Mouse (Mus musculus) effector memory CD4-positive, alpha-beta T cell, adult 7 months (primary cell): Measurements from ENCODE around the gene Gm49384. TPM values are rescaled to one million over a fixed set of nuclear protein-coding genes. Genes with fewer than 3 reads are reported as not detected.

Experiments used
- polyA plus RNA-seq: library from polyadenylated mRNA; unstranded; fragments of 100-300 nt; shearing (Covaris generic); gene quantifications from one replicate; pipeline ENCODE4 v1.2.1, GENCODE M21; 2017

Gene Gm49384
- polyA plus RNA-seq = 8.9 TPM

GRCm38 (mm10) chr12:69204052-69204833 is at the start of gene Gm49384:
Gene Gm49384, minus strand, starts transcription at chr12:69204267.

GRCm38 (mm10) chr12:69240876-69241275 is 36.8 kb upstream of the Gm49384 start, which contains the start of gene Klhdc1:
Gene Klhdc1, plus strand, starts transcription at chr12:69241176.

GRCm38 (mm10) chr12:69227776-69228466 is 23.9 kb upstream of the Gm49384 start, which contains the start of gene Pole2:
Gene Pole2, minus strand, starts transcription at chr12:69228195.

GRCm38 (mm10) chr12:69198164-69198535 is 5.9 kb downstream of the Gm49384 start, which contains the start of gene Dnaaf2:
Gene Dnaaf2, minus strand, starts transcription at chr12:69198429.

GRCm38 (mm10) chr12:69196444-69197377 is 7.4 kb downstream of the Gm49384 start, which contains the start of gene Gm49383:
Gene Gm49383, minus strand, starts transcription at chr12:69197104.

GRCm38 (mm10) chr12:69183583-69184308 is 20.3 kb downstream of the Gm49384 start, which contains the start of the genes Rpl36al and Mgat2:
Gene Rpl36al, minus strand, starts transcription at chr12:69184083.
Gene Mgat2, plus strand, starts transcription at chr12:69184157.

GRCm38 (mm10) chr12:69168461-69169106 is 35.5 kb downstream of the Gm49384 start, which contains the start of gene Lrr1:
Gene Lrr1, plus strand, starts transcription at chr12:69168814.

GRCm38 (mm10) chr12:69158765-69159577 is 45.1 kb downstream of the Gm49384 start, which contains the start of gene Rps29:
Gene Rps29, minus strand, starts transcription at chr12:69159186.

Other genes starting within 250 kb of the Gm49384 start
- 2,065 TPM for gene Rps29, start 45.1 kb downstream of the Gm49384 start, polyA plus RNA-seq
- gene Lrr1, start 35.5 kb downstream of the Gm49384 start, polyA plus RNA-seq = not detected
- gene Rpl36al, start 20.2 kb downstream of the Gm49384 start, polyA plus RNA-seq = 326 TPM
- 61.4 TPM for gene Mgat2, start 20.1 kb downstream of the Gm49384 start, polyA plus RNA-seq
- 9.1 TPM for gene Gm49383, start 7.2 kb downstream of the Gm49384 start, polyA plus RNA-seq
- gene Dnaaf2, start 5.8 kb downstream of the Gm49384 start, polyA plus RNA-seq = 3.1 TPM
- 3.3 TPM for gene Pole2, start 23.9 kb upstream of the Gm49384 start, polyA plus RNA-seq
- gene Klhdc1, start 36.9 kb upstream of the Gm49384 start, polyA plus RNA-seq = 18.9 TPM
- 24.6 TPM for gene Klhdc2, start 92.4 kb upstream of the Gm49384 start, polyA plus RNA-seq
- gene Nemf, start 152.9 kb upstream of the Gm49384 start, polyA plus RNA-seq = 142 TPM
- 389 TPM for gene Arf6, start 167.9 kb upstream of the Gm49384 start, polyA plus RNA-seq
- gene Gm9887, start 168.2 kb upstream of the Gm49384 start, polyA plus RNA-seq = 5.6 TPM